Mouse (Mus musculus) lung, adult 18-20 months (tissue): ENCODE data around the gene Srd5a1.
"Not testable (repeated sequence)": the region's sequence is repeated elsewhere in the genome, so short reads cannot be mapped to it uniquely, and the experiment has no call there.

Experiments
- DNase-seq, 2 experiments: peaks; one replicate each; pipeline ENCODE4 v3.0.0; 2022; ENCODE audit warnings: mixed read lengths in 2 of 2

Srd5a1 gene

DNA sequence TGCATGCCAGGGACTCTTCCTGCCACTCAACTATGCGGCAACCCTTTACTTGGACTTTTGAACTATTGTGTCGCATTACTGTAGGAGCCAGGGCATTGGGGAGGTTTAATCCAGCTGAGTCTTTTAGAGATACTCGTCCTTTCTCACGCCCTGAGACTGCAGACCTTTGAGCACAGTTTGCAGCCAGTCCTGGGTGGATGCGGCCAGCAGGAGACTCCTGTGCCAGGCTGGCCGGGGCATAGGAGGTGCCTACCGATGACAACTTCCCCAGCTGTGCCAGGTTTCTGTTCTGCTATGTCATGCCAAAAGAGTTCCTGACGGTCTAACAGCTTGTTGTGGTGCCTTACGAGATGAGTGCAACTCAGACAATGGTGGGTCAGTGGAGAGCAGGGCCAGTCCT lies 42.0 kb downstream of the Srd5a1 start:
- DNase-seq: no peak

- not testable (repeated sequence) for DNase-seq
Measured at GRCm38 (mm10) chr13:69565401-69565800, 45.8 kb downstream of the Srd5a1 start.

DNA sequence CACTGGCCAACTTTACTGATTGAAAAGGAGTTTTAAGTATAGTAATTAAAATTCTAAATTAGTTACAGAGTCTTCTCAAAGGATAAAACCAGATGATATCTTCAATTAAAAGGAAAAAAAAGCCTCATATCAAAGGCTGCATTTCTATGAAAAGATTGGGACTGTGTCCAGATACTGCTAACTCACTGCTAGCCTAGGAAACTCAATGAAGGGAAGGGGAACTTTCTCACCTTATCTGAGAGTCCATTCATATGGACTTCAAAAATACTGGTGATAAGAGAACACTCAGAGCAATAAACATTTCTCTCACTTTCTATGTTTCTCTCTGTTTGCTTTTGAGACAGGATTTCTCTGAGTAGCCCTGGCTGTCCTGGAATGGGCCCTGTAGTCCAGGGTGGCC lies 46.7 kb downstream of the Srd5a1 start:
- no peak for DNase-seq

DNA sequence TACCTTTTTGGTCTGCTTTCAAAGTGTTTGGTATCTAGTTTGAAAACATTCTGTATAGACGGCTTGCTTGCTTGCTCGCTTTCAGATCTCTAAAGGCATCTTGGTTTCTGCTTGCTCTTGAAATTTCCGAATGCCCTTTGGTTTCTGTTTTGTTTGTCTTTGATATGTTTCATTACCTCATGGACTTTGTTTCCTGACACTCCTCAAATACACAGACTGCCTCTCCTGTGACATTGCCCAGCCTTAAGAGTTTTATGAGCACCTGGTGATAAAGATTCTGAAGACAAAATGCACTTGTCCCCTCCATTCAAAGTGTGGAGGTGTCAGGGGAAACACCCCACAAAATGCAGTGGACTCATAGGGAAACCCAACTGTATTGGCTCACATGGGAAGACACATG lies 47.3 kb downstream of the Srd5a1 start:
- DNase-seq: no peak

- DNase-seq: no peak
Measured at GRCm38 (mm10) chr13:69562654-69563574, 48.3 kb downstream of the Srd5a1 start.

GRCm38 (mm10) chr13:69562004-69562403 lies 49.2 kb downstream of the Srd5a1 start:
- no peak for DNase-seq

GRCm38 (mm10) chr13:69559291-69559961 lies 51.8 kb downstream of the Srd5a1 start:
- DNase-seq: no peak

DNA sequence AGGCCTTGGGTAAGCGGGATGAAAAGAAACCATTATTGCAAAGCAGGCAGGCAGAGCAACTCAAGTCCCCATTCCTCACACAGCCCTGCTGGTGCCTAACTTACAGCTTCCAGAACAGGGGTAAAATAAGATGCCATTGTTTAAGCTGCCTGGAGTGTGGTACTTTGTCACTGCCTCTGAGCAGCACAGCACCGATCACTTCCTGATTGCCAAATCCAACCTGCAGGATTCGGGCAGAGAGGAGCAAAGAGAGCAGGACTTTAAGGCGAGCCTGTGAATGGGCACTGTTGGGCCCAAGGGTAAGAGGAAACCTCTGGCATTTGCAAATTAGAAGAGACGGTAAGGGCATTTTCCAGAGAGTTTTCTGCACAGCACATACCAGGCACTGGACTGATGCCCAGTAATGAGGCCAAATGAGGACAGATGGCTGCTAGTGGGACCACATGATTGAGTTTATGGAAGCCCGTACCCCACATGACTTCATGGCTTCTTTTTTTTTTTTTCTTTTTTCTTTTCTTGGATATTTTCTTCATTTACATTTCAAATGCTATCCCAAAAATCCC lies 53.1 kb downstream of the Srd5a1 start:
- DNase-seq: no peak

- no peak for DNase-seq
Measured at GRCm38 (mm10) chr13:69556728-69557127, 54.5 kb downstream of the Srd5a1 start.

DNA sequence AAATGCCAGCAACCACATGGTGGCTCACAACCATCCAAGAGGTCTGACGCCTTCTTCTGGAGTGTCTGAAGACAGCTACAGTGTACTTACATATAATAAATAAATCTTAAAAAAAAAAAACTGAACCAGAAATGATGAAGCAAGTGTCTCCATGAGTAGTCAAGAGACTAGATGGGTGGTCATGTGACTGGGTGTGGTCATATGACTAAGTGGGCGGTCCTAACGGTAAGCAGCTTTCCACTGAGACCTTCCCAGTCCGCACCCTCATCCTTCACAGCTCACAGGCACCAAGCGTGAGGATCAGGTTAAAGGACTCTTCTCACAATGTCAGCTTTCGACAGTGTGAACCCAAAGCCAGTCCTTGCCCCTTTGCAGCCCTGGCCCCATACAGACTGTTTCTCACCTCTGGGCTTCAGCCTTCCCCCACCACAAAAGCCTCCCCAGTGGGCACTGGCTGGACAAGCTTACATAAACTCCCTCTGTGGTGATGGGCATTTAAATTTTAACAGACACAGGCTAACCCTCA lies 55.2 kb downstream of the Srd5a1 start:
- no peak for DNase-seq

DNA sequence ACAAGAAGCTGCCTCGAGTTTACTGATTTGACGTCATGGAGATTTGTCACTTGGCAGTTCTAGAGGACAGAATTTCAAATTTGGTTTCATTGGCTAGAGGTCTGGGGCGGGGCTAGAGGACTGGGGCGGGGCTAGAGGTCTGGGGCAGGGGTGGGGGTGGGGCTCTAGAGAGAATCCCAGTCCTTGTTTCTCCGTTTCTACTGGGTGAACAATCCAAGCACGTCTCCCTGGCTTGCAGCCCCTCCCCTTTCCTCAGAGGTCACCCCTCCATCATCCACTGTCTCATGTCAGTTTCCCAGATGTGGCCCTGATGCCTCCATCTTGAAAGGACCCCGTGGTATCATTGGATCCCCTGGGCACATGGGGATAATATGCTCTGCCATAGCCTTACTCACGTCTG lies 56.2 kb downstream of the Srd5a1 start:
- no peak for DNase-seq

- no peak for DNase-seq
Measured at GRCm38 (mm10) chr13:69554255-69554654, 57.0 kb downstream of the Srd5a1 start.

GRCm38 (mm10) chr13:69553024-69553423 lies 58.2 kb downstream of the Srd5a1 start:
- no peak for DNase-seq

GRCm38 (mm10) chr13:69550831-69551230 lies 60.4 kb downstream of the Srd5a1 start:
- no peak for DNase-seq

DNA sequence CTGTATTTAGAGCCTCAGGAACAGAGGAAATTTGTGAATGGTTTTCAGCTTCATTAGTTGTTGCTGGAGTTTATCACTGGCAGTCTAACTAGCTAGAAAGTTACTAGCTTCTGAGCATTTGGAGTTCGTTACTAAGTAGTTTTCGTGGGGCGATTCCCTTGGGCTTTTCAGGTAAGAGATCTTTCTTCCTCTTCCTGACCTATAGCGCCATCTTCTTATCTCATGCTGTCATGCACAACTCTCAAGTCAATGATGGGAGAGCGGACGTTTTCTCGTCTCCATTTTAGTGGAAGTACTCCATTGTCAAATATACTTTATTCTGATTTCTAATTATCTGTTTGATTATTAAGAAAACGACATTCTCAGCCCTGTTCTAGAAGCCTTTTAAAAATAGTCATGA lies 61.3 kb downstream of the Srd5a1 start:
- no peak for DNase-seq

GRCm38 (mm10) chr13:69547488-69548180 lies 63.6 kb downstream of the Srd5a1 start:
- no peak for DNase-seq

GRCm38 (mm10) chr13:69545019-69545418 lies 66.2 kb downstream of the Srd5a1 start:
- peak in 1 of 2 experiments; percentile 43 for DNase-seq

GRCm38 (mm10) chr13:69543595-69543994 lies 67.6 kb downstream of the Srd5a1 start:
- no peak for DNase-seq

GRCm38 (mm10) chr13:69542571-69543352 lies 68.5 kb downstream of the Srd5a1 start:
- DNase-seq: no peak

- peak in 1 of 2 experiments; percentile 31 for DNase-seq
Measured at GRCm38 (mm10) chr13:69541776-69542175, 69.5 kb downstream of the Srd5a1 start.

- peak; percentile 50 to 69 for DNase-seq
Measured at GRCm38 (mm10) chr13:69541209-69541608, 70.0 kb downstream of the Srd5a1 start.

GRCm38 (mm10) chr13:69538327-69538726 lies 72.9 kb downstream of the Srd5a1 start:
- peak; percentile 56 to 59 for DNase-seq
